Mouse (Mus musculus) MN1 (cell line): ENCODE measurements around the gene Haus7.

Experiments
- DNase-seq: peaks from one replicate; pipeline ENCODE4 v3.0.0-alpha.2; 2016; ENCODE audit warnings: low spot score

The Haus7 gene

DNA sequence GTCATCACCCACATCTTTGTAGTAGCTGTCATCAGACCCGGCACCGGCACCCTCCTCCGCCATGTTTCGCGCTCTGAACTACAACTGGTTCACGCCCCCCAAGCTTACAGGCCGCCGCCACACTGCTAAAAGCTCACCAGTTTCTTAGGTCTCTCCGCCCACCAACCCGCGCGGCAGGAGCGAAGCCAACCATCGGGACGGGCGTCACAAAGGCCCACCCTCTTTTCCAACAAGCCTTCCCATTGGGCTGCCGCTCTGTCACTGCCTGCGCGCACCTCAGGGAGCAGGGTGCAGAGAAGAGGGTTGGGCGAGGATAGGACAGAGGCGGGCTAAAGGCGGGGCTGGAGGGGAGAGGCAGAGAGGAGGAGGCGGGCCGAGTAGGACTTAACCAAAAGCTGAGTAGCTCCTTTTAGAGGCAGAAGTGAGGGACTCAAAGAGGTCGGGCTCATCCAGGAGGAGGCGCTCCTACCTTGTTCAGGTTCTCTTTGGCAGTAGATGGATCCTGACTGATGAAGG lies at the start of gene Haus7:
Gene Haus7, minus strand, starts transcription at position 168 of the 516 bp plus-strand sequence.
- peak; percentile 91 for DNase-seq

DNA sequence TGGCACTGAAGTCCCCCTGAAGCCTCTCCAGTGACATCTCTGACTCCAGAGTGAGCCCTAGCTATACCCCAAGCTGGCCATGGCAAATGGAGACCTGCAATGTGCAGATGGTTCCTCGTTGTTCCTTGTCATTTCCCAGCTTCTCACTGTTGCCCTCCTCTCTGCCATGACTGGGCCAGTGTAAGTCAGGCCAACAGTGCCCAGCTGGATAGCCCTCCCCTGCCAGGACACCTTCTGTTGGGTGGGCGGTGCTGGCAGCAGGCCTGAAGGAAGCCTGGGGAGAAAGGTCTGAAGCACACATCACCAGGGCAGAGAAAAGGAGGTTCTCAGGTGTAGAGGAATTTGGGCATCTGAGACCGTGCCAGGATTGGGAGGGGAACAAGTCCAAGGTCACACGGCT lies 47.7 kb upstream of the Haus7 start:
- no peak for DNase-seq

DNA sequence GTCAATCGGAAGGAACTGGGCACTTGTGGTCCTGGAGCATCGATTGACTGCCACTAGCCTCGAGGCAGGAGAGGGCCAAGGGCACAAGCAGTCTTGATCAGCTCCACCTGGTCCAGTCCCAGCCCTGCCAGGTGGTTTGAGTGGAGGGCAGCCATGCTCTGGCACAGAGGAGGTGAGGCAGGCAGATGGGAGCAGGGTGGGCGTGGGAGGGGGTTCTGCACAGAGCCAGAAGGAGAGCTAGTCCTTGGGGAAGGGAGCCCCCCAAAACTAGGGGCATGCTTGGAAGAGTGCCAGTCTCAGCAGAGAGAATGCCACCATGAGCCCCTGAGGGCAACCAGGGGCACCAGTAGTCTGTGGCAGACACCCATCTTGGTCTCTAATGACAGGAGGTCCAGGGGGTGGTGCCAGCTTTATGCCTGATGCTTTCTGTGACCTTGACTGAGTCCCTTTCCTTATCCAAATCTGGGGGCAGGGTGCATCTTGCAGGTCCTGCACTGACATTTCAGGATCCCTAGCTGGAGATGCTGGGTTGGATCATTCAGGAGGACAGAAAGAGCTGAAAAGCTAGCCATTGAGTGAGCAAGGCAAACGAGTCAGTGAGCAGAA lies 46.4 kb upstream of the Haus7 start:
- DNase-seq = no peak

DNA sequence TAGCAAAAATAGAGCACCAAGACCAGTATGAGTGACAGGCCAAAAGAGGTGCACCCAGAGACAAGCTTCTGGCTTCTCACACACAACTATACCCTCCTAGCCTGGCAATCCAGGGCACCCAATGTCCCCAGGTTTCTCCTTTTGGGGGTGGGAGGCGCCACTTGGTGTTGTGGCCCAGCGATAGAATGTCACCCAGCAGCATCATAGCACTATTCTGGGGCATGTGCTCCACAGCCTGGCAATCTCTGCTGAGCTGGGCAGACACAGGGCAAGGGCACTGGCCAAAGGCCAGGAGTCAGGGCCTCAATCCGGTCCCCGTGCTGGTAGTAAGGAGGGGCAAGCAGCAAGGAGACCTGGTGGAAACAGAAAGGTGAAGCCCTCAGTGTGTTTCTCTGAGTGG lies 37.9 kb upstream of the Haus7 start:
- DNase-seq = no peak

DNA sequence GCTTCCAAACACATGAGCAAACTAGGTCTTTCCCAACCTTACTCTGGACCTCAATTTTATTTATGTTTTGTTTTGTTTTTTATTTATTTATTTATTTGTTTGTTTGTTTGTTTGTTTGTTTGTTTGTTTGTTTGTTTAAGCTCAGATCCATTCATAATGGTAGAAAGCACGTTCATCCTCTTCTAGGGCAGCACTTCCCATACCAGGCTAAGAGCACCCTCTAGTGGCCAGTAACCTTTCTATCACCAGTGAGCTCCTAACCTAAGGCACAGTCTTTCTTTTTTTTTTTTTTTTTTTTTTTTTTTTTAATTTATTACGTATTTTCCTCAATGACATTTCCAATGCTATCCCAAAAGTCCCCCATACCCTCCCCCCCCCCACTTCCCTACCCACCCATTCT lies 34.7 kb upstream of the Haus7 start:
- DNase-seq = peak; percentile 70

DNA sequence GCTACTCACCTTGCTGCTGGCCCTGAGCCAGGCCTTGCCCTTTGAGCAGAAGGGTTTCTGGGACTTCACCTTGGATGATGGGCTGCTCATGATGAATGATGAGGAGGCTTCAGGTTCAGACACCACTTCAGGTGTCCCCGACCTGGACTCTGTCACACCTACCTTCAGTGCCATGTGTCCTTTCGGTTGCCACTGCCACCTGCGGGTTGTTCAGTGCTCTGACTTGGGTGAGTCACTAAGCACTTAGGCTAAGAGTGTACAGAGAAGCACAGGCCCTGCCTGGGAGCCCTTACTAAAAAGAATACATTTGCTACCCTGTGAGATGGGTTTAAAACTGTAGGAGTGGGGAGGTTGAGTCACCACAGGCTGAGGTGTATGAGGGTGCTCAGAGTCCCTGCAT lies 32.0 kb upstream of the Haus7 start:
- no peak for DNase-seq

DNA sequence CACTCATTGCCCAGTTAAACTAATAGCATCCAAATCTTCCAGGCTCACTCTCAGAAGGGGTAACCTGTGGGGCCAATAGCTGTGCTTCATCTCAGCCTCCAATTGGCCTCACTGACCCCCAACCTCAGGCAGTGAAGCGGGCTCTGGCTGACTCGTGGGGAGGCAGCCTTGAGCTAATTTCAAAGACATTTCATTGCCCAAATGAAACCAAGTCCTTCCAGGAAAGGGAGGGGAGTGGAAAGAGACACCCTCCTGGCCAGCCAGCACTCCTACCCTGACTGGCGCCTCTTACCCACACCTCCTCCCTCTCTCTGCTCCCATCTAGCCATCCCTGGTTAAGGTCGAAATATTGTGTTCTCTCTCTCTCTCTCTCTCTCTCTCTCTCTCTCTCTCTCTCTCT lies 31.3 kb upstream of the Haus7 start:
- no peak for DNase-seq

DNA sequence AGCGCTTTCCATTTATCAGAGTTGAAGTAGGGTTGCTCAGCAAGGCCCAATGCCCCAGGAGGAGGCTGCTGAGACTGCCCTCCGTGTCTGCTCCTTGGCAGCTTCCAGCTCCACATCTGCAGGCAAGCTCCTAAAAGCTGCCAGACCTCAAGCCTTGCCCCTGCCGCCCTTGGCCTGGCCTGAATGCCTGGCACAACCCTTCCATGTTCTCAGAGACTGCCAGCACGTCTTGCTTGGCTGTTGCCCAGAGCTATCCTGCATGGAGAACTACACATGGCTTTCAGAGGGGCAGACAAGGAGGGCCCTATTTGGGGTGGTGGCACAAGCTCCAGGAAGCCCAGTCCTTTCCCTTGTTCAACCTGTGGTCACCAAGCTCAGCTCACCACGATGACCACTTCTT lies 28.1 kb upstream of the Haus7 start:
- DNase-seq = no peak

DNA sequence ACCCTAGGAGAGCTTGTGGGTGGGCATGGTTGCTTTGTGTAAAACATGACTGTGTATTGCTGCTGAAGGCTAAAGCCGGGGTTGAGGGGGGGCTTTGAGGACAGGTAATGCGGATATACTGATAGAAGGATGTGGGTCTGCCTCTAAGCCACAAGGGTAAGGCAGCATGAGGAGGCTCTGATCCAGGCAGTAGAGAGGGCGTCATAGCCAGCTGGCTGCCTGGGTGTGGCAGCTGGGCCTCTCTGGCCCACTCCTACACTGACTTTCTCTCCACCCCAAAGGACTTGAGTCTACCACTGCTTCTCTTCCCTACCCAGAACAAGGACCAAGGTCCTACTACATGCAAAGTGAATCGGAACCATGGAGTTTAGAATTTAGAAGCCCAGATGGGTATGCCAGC lies 26.0 kb upstream of the Haus7 start:
- DNase-seq = no peak

DNA sequence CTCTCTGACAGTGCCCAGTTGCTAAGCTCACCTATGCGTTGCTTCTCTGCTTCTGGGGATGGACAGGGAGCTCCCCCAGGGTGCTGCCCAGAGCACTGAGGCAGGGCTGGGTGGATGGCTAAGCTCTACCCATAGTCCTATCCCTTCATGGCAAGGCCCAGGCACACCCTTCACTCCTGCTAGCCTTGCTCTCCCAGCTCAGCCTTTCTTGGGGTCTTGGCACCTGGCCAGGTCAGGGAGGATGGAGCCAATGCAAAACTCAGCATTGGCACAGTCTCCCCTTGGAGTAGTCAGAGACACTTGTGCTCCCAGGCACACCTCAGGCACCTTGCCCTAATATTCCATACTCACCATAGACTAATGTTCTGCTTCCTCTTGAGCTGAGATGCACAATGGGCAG lies 25.2 kb upstream of the Haus7 start:
- DNase-seq = no peak

DNA sequence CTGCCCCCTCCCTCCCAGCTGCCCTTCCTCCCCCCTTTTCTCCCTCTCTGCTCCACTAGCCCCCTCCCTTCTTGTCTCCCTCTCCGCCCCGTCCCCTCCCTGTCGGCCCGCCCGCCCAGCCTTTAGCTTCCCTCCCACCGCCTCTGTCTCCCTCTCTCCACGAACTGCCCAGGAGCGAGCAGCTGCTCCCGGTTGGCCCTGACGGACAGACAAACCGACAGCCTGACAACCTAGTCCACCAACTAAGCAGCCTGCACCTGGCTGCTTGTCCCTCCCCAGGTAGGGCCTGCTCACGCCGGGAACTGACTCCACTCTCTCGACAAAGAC lies 24.6 kb upstream of the Haus7 start, which contains the start of gene Bgn:
Gene Bgn, plus strand, starts transcription at position 119 of the 327 bp plus-strand sequence.
- DNase-seq = no peak

DNA sequence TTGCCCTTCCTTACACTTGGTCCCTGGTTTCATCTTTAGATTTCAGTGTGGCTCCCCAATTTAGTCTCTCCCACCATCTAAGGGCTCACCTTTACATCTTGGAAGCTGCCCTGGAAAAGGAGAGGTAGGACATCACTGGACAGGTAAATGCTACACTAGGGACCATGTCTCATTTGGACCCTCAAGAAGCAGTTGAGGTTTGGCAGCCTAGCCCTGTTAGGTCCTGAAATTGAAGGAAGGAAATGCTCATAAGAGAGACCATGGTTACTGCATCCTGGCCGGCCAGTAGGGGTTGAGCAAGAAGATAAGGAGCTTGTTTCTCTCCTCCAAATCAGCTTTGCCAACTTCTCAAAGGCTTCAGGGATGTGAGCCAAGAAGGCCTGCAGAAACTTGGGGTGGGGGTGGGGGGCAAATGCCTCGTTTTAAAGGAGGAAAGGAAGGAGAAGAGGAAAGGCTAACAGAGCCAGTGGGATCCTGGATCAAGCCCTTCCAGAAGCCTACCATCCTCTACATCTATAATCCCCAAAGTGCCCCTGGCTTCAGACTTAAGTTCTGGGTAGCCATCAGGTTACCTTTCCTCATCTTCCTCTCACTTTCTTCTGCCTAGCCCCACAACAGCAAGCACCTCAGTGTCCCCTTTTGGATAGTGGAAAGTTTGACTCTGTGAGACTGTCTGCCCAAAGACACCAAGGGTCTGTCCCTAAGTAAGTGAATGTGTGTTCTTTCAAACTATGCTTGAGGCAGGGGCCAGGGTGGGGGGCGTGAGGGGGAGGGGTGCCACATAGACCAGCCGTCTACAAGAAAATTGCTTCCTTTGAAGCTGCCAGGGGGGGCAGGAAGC lies 24.0 kb upstream of the Haus7 start:
- DNase-seq = no peak

DNA sequence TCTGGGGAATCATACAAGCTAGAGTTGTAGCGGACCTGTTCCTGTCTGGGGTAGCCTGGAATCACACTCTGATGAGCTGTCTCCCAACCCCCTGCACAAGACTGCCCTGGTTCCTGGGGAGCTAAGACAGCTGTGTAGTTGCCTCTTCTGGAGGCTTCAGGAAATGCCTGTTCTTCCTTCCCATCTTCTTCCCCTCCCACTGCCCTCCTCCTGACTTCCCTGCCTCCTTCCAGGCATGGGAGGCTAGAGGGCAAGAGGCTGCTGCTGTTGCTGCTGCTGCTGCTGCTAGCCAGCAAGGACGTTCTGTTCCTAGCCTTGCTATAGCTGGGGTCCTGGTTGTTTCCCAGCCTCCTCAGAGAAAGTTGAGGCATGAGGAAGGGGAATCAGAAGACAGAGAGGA lies 21.5 kb upstream of the Haus7 start:
- DNase-seq = no peak

DNA sequence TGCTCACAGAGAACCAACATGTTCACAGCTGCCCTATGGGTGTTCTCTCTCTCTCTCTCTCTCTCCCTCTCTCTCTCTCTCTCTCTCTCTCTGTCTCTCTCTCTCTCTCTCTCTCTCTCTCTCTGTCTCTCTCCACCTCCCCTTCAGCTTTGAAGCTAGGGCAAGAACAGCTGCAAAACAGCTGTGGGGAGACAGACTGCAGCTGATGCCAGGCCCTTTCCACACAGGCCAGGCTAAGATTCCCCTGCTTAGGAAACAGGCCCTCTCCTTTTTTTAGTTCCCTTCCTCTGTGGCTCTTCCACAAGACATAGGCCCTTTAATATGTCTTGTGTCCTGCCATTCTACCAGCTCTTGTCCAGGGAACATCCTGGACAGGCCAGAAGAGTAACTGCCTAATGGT lies 20.8 kb upstream of the Haus7 start:
- no peak for DNase-seq

DNA sequence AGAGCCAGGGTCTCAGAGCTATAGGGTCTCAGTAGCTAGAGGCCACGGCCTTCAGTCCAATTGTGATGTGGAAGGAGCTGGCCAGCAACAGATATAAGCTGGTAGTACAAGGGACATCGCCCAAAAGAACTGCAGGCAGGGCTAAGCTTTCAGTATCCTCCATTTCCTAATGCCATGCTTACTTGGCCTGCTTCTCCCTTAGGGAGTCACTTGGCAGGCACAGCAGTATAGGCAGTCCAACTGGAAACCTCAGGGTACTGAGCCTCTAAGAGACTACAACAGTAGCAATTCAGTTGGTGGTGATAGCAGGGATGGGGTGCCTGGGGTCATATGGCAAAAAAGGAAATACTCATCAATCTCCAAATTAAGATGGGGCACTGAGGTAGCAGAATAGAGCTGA lies 18.7 kb upstream of the Haus7 start:
- no peak for DNase-seq

DNA sequence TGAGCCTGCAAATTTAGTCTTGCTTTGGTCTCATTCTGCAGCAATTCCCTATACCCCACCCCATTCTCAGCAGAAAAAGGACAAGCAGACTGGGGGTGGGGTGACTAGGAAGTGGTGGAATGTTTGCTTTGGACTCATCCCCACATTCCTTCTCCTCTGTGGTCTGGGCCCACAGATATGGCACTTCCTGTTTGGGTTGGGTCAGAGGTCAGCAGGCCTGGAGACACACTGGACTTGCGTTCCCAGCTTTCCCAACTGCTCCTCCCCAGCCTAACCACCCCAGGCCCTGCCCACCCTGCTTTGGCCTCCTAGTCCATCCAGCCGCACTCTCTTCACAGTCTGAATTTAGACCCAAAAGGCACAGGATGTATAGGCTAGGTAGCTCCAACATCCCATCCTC lies 17.8 kb upstream of the Haus7 start:
- DNase-seq = no peak

DNA sequence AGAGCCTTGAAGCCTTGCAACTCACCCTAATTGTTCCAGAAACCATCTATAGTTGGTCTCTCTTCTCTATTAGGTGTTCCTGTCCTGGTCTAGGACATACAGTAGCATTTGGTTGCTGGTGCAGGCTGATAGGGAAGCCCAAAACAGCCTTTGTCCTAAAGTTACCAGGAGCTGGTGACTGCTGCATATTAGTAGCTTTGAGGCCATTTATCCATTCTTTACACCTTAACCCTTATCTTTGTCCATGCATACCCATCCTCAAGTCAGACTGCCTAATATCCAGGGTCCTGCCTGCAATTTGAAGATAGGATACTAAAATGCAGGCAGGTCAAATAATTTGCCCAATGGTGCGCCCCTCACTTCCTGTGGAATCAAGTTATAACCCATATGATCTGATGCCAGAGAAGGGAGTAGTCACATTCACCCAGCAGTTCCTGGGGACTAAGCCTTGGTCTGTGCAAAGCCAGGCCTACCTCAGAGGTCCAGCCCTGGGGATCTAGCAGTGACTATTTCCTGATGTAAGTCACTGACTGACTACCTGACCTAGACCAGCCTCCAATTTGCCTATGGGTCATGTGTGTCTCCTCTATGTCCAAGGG lies 16.9 kb upstream of the Haus7 start:
- DNase-seq = no peak

DNA sequence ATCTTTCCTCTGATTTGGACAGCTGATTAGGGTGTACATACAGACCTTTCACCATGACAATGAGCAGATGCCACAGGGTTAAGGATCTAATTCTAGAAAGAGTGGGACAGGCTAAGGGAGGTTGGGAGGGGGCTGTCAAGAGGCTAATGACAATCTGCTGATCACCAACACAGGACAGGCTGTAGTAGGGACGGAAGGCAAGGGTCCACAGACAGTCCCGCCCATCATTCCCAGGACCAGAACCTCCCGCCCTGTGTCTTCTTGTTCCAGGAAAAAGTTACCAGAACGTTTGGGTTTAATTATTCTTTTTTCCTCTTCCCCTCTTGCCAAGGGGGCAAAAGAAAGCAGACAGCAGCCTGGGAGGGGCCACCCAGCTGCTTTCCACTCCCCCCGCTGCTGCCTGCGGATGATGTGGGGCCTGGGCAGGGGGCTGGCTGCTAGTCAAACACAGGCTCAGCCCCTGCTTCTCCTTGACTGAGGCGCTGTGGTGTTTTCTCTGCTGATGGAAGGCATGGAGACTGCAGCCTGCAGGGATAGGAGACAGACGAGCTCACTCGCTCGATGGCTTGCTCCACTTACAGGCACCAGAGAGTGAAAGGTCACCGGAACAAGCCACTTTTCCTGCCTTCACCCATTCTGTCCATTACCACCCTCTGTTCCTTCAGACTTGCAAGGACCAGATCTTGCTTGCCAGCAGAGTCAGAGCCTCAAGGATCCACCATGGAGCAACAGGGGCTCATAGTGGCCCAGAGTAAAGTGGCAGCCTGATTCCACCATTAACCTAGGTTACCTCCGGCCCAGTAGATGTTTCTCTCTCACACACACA lies 15.7 kb upstream of the Haus7 start:
- DNase-seq = no peak

DNA sequence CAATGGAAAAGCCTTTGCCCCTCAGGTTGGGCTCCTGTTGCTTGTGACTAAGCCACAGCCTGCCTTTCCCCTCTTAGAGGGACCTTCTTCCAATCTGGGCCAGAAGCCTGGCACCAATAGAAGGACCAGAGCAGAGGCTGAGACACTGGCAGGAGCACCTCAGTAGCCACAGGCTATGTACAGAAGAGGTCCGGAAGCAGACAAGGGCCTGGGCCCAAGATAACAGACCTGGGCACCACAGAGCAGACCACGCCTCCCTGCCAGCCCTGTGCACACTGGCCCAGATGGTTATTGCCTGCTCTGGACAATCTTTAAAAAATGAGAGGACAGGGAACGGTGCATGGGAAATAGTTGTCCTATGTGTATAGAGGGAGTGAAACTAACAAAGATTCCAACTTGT lies 12.9 kb upstream of the Haus7 start:
- no peak for DNase-seq

DNA sequence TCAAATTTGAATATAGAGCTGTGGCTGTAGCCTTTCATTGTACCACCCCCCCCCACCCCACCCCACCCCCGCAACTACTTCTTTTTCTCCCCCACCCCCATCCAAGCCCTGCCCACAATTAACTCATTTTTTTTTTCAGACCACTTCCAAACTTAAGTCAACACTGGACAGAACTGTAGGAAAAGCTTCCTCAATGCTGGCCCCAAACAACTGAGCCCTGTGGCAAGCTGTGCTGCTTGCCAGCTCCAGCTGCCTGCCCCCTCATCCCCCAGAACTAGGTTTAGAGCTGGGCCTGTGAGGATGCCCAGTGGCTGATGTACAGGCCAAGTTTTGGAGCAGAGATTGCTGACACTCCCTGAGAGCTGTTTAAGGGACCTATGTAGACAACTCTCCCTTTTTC lies 9.9 kb upstream of the Haus7 start:
- DNase-seq = no peak

DNA sequence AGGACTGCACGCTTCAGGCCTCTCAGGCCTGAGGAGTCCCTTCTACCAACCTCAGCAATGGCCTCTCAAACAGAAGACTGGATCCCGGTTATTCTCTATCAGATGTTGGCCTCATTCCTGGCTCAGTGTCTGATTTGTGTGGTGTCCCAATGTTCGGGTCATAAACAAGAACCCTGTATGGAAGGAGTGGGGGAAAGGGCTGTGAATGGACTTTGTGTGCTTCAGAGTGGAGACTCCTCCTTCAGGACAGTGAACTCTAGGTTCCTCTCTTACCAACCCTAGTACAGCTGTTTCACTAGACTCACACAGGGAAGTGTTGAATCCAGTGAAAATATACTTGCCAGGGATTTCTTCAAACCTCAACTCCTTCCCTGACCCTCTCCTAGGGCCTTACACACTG lies 9.5 kb upstream of the Haus7 start:
- DNase-seq = no peak

DNA sequence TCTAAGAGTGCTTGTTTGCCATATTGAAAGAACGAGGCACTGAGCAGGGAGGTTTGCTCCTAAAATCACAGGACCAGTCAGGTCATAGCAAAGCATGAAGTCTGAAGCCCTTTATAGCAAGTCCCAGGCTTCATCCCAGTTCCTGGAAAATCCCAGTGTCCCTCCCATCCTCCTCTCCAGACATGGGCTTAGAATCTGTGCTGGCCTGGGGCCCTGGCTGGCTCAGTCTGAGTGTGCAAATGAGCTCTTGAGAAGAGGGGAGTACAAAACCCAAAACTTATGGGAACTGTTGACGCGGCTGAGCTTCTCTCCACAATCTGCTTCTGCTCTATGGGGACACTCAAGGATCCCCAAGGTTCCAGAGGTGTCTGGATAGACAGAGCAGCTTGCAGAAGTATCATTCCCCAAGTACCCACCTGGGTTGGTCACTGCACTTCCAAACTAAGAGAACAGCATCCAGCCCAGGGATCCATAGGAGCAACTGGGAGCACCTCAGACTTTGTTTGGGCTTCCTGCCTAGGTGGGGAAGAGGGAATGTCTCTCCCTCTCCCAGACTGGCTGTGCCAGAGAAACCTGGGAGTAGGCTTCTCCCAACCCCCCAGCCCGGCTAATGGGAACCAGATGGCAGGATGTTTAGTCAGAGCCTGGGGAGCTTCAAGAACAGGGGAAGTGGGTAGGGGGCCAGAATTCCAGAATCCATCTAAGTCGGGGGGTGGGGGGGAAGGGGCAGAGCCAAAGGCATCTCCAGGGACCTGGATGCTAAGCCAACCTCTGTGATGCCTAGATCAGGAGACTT lies 8.8 kb upstream of the Haus7 start:
- DNase-seq = no peak
